Mouse (Mus musculus) hindbrain, embryonic 11.5 days (tissue): ENCODE results near the gene Jarid2. TPM values are rescaled to one million over a fixed set of nuclear protein-coding genes. Genes with fewer than 3 reads are reported as not detected.

Experiments
- ATAC-seq: fragments of 200-750 bp; cut with Nextera tagmentation; 2 replicates; pipeline ENCODE4 v1.8.0; 2017; ENCODE audit warnings: mild to moderate bottlenecking, moderate TSS enrichment, moderate library complexity; ENCODE audit not compliant: low FRiP score
- DNase-seq: peaks from one replicate; pipeline ENCODE4 v3.0.0-alpha.2; 2015; ENCODE audit warnings: low spot score
- H3K27ac ChIP-seq: fragments of 300-500 bp; sonication (generic); 2 replicates; pipeline ENCODE4 v1.5.1; 2014; ENCODE audit warnings: mild to moderate bottlenecking, low read depth, low read length
- H3K27me3 ChIP-seq: fragments of 300-500 bp; sonication (generic); 2 replicates; pipeline ENCODE4 v1.6.1; 2014; ENCODE audit warnings: mild to moderate bottlenecking, low read length, moderate library complexity, mixed read lengths; ENCODE audit not compliant: control insufficient read depth, insufficient read depth
- H3K36me3 ChIP-seq: fragments of 300-500 bp; sonication (generic); 2 replicates; pipeline ENCODE4 v1.6.1; 2014; ENCODE audit warnings: mild to moderate bottlenecking, low read length, moderate library complexity, mixed read lengths; ENCODE audit not compliant: control insufficient read depth, insufficient read depth
- H3K4me1 ChIP-seq: fragments of 300-500 bp; sonication (generic); replicated peaks from 2 replicates; pipeline ENCODE4 v1.6.1; 2014; ENCODE audit warnings: low read length, mixed read lengths; ENCODE audit not compliant: control insufficient read depth, insufficient read depth
- H3K4me2 ChIP-seq: fragments of 300-500 bp; sonication (generic); replicated peaks from 2 replicates; pipeline ENCODE4 v1.6.1; 2014; ENCODE audit warnings: mild to moderate bottlenecking, low read depth, low read length
- H3K4me3 ChIP-seq: fragments of 300-500 bp; sonication (generic); 2 replicates; pipeline ENCODE4 v1.5.1; 2014; ENCODE audit warnings: low read depth, low read length
- H3K9ac ChIP-seq: fragments of 300-500 bp; sonication (generic); 2 replicates; pipeline ENCODE4 v1.6.1; 2014; ENCODE audit warnings: low read depth, low read length
- H3K9me3 ChIP-seq: fragments of 300-500 bp; sonication (generic); 2 replicates; pipeline ENCODE4 v1.6.1; 2016; ENCODE audit warnings: low read length; ENCODE audit not compliant: control insufficient read depth
- WGBS: fragments of 180-500 bp; shearing (Covaris S2); extraction: QIAGEN DNeasy Blood & Tissue Kit; methylation state at CpG from one replicate; pipeline ENCODE4 v1.1.7; 2014; 5-methylcytosine and 5-hydroxymethylcytosine counted together
- polyA plus RNA-seq: library from polyadenylated mRNA; unstranded; fragments of >200 nt; fragmentation: Nextera tagmentation; extraction: Ambion mirVana; gene quantifications from 2 replicates; pipeline ENCODE4 v1.2.1, GENCODE M21; 2014

Jarid2 gene
- polyA plus RNA-seq, 1 experiment from 2014 or later, result 45.9 TPM

- H3K9ac ChIP-seq, result no peak overlapping the region
- ATAC-seq, result no peak
- H3K4me3 ChIP-seq, result no peak overlapping the region
- H3K4me2 ChIP-seq, result no peak overlapping the region
- H3K9me3 ChIP-seq, result no peaks in the 10 kb centered on the region
- no peaks in the 10 kb centered on the region for H3K4me1 ChIP-seq
- H3K36me3 ChIP-seq, result no peaks in the 10 kb centered on the region
- 69% methylated on average over 1 of the region's 1 CpGs for WGBS
- no peak for DNase-seq
- no peak overlapping the region for H3K27ac ChIP-seq
- no peaks in the 10 kb centered on the region for H3K27me3 ChIP-seq
Observed at GRCm38 (mm10) chr13:44784551-44784950, 55.3 kb downstream of the Jarid2 start.

- Histone ChIP-seq H3K4me3 (no peak overlapping the region), H3K27ac (no peak overlapping the region), H3K4me1 (no peaks in the 10 kb centered on the region), H3K27me3 (no peaks in the 10 kb centered on the region), H3K9ac (no peak overlapping the region), H3K4me2 (no peak overlapping the region), H3K36me3 (no peaks in the 10 kb centered on the region), H3K9me3 (no peaks in the 10 kb centered on the region)
- DNase-seq (peak; percentile 48), ATAC-seq (no peak)
- WGBS, result 38% methylated on average over 4 of the region's 4 CpGs
Observed at GRCm38 (mm10) chr13:44786291-44786690, 57.0 kb downstream of the Jarid2 start.

- H3K9me3 ChIP-seq, result no peaks in the 10 kb centered on the region
- no peak overlapping the region for H3K4me3 ChIP-seq
- H3K27ac ChIP-seq, result no peak overlapping the region
- WGBS, result 92% methylated on average over 9 of the region's 9 CpGs
- H3K9ac ChIP-seq, result no peak overlapping the region
- H3K36me3 ChIP-seq, result no peaks in the 10 kb centered on the region
- DNase-seq (no peak), ATAC-seq (no peak)
- H3K27me3 ChIP-seq, result no peaks in the 10 kb centered on the region
- no peaks in the 10 kb centered on the region for H3K4me1 ChIP-seq
- no peak overlapping the region for H3K4me2 ChIP-seq
Observed at GRCm38 (mm10) chr13:44788352-44789125, 59.3 kb downstream of the Jarid2 start.

GRCm38 (mm10) chr13:44789982-44790381, 60.7 kb downstream of the Jarid2 start:
- 73% methylated on average over 2 of the region's 2 CpGs for WGBS
- Histone ChIP-seq H3K4me1 (no peaks in the 10 kb centered on the region), H3K4me3 (no peak overlapping the region), H3K27me3 (no peaks in the 10 kb centered on the region), H3K9ac (no peak overlapping the region), H3K27ac (no peak overlapping the region), H3K36me3 (no peaks in the 10 kb centered on the region), H3K4me2 (no peak overlapping the region), H3K9me3 (no peaks in the 10 kb centered on the region)
- no peak for DNase-seq
- no peak for ATAC-seq

GRCm38 (mm10) chr13:44792361-44792892, 63.2 kb downstream of the Jarid2 start:
- no peak overlapping the region for H3K27ac ChIP-seq

GRCm38 (mm10) chr13:44795891-44796290, 66.6 kb downstream of the Jarid2 start:
- Histone ChIP-seq H3K4me1 (peaks cover 3% of the 10 kb centered on the region; the same call in 1 of the 2 replicates), H3K27me3 (no peaks in the 10 kb centered on the region), H3K4me3 (no peak overlapping the region), H3K27ac (no peak overlapping the region), H3K4me2 (no peak overlapping the region), H3K9ac (no peak overlapping the region), H3K9me3 (no peaks in the 10 kb centered on the region), H3K36me3 (no peaks in the 10 kb centered on the region)
- WGBS, result 57% methylated on average over 3 of the region's 3 CpGs
- DNase-seq (peak; percentile 6), ATAC-seq (no peak)

More at GRCm38 (mm10) chr13:44792361-44792892, 63.2 kb downstream of the Jarid2 start:
- H3K36me3 ChIP-seq, result no peaks in the 10 kb centered on the region
- no peaks in the 10 kb centered on the region for H3K27me3 ChIP-seq
- peaks cover 3% of the 10 kb centered on the region; the same call in 1 of the 2 replicates for H3K4me1 ChIP-seq
- DNase-seq (no peak), ATAC-seq (no peak)
- no peak overlapping the region for H3K4me3 ChIP-seq
- H3K9me3 ChIP-seq, result no peaks in the 10 kb centered on the region
- H3K4me2 ChIP-seq, result no peak overlapping the region
- WGBS, result 86% methylated on average over 3 of the region's 3 CpGs
- H3K9ac ChIP-seq, result no peak overlapping the region

- no peak for ATAC-seq
- H3K4me2 ChIP-seq, result no peak overlapping the region
- H3K9me3 ChIP-seq, result no peaks in the 10 kb centered on the region
- no peak for DNase-seq
- H3K36me3 ChIP-seq, result no peaks in the 10 kb centered on the region
- no peak overlapping the region for H3K9ac ChIP-seq
- 90% methylated on average over 2 of the region's 2 CpGs for WGBS
- H3K27me3 ChIP-seq, result no peaks in the 10 kb centered on the region
- H3K4me3 ChIP-seq, result no peak overlapping the region
- H3K4me1 ChIP-seq, result peaks cover 3% of the 10 kb centered on the region; the same call in 1 of the 2 replicates
- H3K27ac ChIP-seq, result no peak overlapping the region
Observed at GRCm38 (mm10) chr13:44796775-44797174, 67.5 kb downstream of the Jarid2 start.

GRCm38 (mm10) chr13:44798280-44798679, 69.0 kb downstream of the Jarid2 start:
- H3K4me2 ChIP-seq, result no peak overlapping the region
- 88% methylated on average over 3 of the region's 3 CpGs for WGBS
- no peak overlapping the region for H3K9ac ChIP-seq
- ATAC-seq (no peak), DNase-seq (no peak)
- peaks cover 3% of the 10 kb centered on the region; the same call in 1 of the 2 replicates for H3K4me1 ChIP-seq
- H3K36me3 ChIP-seq, result no peaks in the 10 kb centered on the region
- no peak overlapping the region for H3K27ac ChIP-seq
- H3K9me3 ChIP-seq, result no peaks in the 10 kb centered on the region
- no peaks in the 10 kb centered on the region for H3K27me3 ChIP-seq
- no peak overlapping the region for H3K4me3 ChIP-seq

- no peak for DNase-seq
- Histone ChIP-seq H3K4me3 (no peak overlapping the region), H3K9ac (no peak overlapping the region)
Observed at GRCm38 (mm10) chr13:44799166-44799565, 69.9 kb downstream of the Jarid2 start.

More at GRCm38 (mm10) chr13:44799166-44799565, 69.9 kb downstream of the Jarid2 start:
- Histone ChIP-seq H3K27ac (no peak overlapping the region), H3K4me2 (no peak overlapping the region), H3K36me3 (no peaks in the 10 kb centered on the region), H3K9me3 (no peaks in the 10 kb centered on the region), H3K27me3 (no peaks in the 10 kb centered on the region), H3K4me1 (peaks cover 3% of the 10 kb centered on the region; the same call in 1 of the 2 replicates)
- ATAC-seq, result no peak
